Mouse (Mus musculus) C2C12 (cell line): ENCODE measurements around the gene Soat2.

Experiments
- CEBPB ChIP-seq: IDR thresholded peaks from one replicate; pipeline ENCODE4 v1.6.1; 2011; ENCODE audit warnings: low read depth, mild to moderate bottlenecking, control low read depth, moderate library complexity
- CTCF ChIP-seq: IDR thresholded peaks from one replicate; pipeline ENCODE4 v1.5.1; 2011; ENCODE audit not compliant: control insufficient read depth, insufficient read depth, insufficient read length
- MAX ChIP-seq: IDR thresholded peaks from one replicate; pipeline ENCODE4 v1.6.1; 2011; ENCODE audit warnings: mild to moderate bottlenecking, control low read depth
- MYOD1 ChIP-seq: IDR thresholded peaks from one replicate; pipeline ENCODE4 v1.6.1; 2011; ENCODE audit warnings: low read depth; ENCODE audit not compliant: control insufficient read depth, insufficient read length
- USF1 ChIP-seq: IDR thresholded peaks from one replicate; pipeline ENCODE4 v1.6.1; 2011; ENCODE audit warnings: low read depth, mild to moderate bottlenecking, control low read depth, moderate library complexity

GRCm38 (mm10) chr15:102160415-102161060 is 10.2 kb downstream of the Soat2 start:
- TF ChIP-seq MAX (no peak), CTCF (no peak), USF1 (no peak), CEBPB (no peak), MYOD1 (no peak)
